Mouse (Mus musculus) retina, adult 2 months (tissue): ENCODE measurements at regions not wholly inside any gene's neighbourhood (a gene's known extent, or its start where the extent isn't known, plus 50 kb on each side); places are given as distances from the start of the nearest gene placed in this dataset.

Experiments used
- DNase-seq: peaks from one replicate; pipeline ENCODE4 v3.0.0-alpha.2; 2012; ENCODE audit warnings: low read depth, low spot score

GRCm38 (mm10) chr13:55962254-55962866, 126.4 kb upstream of the Pitx1 start:
- no peak for DNase-seq

DNA sequence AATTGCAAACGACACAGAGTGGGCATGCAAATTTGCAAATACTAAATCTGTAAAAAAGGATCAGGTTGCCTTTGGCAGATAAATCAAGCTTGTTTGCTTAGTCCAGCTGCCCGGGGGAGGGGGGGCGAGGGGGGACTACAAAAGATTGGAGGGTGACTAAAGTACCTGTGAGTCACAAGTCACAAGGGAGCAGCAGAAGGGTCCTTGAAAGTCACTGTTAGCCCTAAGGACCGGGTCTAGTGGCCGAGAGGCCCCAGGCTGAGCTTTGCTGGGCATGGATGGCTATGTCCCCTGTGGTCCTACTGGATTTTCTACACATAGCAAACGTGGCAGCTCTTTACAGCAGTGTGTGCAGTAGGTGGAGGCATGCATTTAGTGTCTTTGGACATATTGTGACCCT, 118.4 kb upstream of the Pitx1 start:
- DNase-seq = no peak

DNA sequence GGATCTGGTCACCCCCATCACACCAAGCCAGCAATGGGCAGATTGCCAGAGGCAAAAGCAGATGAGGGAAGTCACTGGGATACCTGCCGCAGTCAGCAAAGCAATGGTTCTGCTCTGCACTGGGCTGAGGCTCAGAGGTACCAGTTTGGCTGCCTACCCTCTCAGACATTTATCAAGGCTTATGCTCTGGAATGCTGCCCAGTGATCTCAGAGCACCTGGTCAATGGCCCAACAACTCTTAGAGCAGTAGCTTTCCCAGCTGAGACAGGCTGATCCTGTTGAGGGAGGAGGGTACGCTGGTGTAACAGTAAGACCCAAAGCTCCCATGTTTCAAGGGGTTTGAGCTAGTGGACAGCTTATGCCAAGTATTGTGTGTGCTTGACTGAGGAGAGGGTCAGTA, 117.4 kb upstream of the Pitx1 start:
- DNase-seq = no peak

GRCm38 (mm10) chr13:55950773-55951172, 114.8 kb upstream of the Pitx1 start:
- no peak for DNase-seq

- no peak for DNase-seq
Measured at GRCm38 (mm10) chr13:55948591-55948990, 112.6 kb upstream of the Pitx1 start.

DNA sequence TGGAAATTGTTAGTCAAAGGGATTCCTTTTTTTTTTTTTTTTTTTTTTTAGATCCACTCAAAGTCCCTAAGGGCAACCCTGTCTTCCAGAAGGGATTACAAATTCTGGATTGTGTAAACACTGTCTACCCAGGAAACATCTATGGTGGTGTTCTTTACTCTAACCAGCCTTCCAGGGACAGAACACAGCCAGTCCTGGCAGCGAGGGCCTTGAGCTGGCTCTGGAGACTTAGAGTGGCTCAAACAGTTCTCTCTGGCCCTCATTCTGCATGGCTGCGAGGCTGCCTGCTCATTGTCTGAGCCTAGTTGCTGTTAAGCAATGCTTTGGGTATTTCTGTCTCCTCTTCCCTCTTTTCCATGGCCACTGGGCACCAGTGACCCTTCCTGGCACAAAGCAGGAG, 112.2 kb upstream of the Pitx1 start:
- DNase-seq = no peak

- DNase-seq = no peak
Measured at GRCm38 (mm10) chr13:55937417-55937816, 101.4 kb upstream of the Pitx1 start.

GRCm38 (mm10) chr13:55937000-55937399, 101.0 kb upstream of the Pitx1 start:
- no peak for DNase-seq

- no peak for DNase-seq
Measured at GRCm38 (mm10) chr13:55930637-55931036, 94.6 kb upstream of the Pitx1 start.

DNA sequence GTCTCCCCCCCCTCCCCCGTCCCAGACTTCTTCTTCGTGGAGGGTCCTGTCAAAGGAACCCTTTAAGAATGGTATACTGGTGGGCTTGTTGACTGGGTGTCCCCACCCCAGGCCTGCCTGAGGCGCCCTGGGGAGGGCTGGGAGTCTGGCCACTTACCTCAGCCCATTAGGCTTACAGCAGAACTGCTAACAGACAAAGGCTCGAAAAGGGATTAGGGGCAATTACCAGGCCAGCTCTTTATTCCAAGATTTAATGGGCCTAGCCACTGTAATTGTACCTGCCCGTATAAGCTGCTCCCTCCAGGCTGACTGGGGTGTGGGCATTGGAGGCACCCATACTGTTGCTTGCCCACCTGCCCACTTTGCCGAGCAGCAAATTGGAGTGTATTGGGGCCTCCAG, 93.8 kb upstream of the Pitx1 start:
- no peak for DNase-seq

DNA sequence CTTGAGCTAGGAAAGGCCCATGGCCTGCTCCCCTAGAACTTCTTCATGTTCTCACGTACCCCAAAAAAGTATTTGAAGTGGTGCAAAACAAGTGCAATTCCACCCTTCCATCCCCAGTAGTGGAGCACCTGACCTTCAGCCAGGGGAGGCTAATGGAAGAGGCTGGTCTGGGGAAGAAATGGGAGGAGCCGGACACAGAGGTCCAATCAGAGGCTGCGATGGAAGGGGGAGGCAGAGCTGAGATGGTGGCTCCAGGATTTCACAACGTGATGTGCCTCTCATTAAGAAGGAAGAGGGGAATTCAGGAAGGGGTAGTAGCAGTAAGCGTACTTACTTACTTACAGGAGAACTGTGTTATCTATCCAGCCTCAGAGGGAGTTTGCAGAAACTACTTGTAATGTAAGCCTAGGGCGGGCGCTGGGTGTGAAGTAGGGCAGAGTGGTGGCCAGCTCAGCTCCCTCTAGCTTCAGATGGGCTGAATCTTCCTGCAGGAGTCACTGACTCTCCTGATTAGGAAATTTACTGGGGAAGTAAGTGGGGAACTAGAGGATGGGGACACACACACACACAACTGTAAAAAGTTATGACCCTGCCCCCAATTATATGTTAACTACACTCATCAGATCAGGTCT, 87.6 kb upstream of the Pitx1 start:
- no peak for DNase-seq

DNA sequence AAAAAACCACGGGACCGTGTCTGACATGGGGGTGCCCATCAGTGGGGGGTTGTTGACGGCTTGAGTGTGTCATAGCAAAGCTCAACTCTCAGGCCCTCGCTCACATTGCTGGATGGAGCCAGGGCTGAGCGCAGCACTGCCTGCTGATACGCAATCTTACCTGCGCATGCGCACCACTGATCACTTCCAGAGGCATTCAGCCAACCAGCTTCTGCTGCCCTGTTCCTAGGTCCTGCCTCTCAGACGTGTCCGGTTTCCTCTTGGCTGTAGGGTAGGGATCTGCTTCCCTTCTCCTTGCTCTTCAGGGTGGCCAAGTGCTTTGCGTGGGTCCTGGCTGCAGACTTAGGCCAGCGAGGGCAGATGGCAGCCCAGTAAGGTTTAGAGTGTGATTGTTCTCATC, 81.3 kb upstream of the Pitx1 start:
- DNase-seq = no peak

DNA sequence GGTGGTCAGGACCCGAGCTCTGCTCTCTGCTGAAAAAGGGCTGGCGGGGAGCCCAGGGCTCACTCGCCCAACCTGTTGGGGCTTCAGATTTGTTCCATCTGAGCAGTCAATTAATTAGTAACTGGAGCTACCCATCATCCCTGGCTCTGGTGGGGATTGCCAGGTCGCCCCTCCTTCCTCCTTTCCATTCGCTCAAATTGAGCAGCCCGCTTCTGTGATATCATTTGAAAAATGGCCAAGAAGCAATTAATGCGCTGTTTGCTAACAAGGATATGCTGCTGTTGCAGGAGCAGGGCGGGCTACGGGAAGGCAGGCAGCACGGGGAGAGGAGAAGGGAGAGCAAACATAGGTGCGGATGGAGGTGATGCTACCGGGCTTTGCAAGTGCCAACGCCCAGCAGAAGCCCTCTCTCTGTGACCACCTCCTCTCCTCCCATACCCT, 76.3 kb upstream of the Pitx1 start:
- DNase-seq = no peak

GRCm38 (mm10) chr13:55909941-55910340, 73.9 kb upstream of the Pitx1 start:
- DNase-seq = no peak

DNA sequence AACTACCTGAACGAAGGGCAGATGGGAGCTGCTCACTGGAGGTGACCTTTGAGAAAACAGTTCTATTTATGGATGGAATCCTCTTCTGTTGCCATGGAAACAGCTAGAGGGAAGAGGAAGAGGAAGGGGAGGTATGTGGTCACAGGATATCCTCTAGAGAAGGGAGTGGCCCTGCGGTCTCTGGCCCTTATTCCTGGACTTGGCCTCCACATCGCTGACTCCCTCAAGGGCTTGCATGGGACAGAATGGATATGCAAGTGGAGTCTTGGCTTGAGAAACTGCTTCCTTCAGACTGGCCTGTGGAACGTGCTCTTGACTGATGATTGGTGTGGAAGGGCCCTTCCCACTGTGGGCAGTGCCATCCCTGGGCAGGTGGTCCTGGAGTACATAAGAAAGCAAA, 68.9 kb upstream of the Pitx1 start:
- no peak for DNase-seq

- no peak for DNase-seq
Measured at GRCm38 (mm10) chr13:55902255-55902654, 66.3 kb upstream of the Pitx1 start.

- no peak for DNase-seq
Measured at GRCm38 (mm10) chr13:55900190-55900526, 64.2 kb upstream of the Pitx1 start.

DNA sequence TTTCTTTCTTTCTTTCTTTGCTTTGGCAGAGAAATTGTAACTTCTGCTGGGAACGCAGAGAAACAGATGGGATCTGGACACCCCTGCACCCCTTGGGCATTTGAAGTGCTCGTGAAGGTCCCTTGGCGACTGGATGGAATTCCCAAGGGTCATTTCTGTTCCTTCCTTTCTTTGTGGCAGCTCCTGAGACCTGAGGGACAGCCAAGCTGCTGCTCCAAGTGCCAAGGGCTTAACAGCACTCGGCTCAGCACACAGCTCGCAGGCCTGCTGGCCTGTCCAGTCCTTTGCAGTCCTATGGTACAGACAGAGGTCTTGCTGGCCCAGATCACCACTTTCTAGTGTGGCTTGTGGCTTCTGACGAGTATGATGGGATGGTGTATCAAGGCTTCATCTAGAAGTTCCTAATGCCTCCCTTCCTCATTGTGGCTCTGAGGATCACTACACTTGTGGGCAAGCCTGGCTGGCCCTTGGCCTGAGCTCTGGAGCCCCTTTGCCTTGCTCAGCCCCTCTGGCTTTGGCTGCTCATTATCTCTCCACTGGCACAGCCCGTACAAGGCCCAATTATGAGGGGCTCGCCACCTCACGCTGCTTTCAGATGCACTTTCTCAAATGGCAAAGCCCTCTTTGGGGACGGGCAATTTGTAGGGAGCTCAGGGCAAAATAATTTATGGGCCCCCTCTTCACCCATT, 63.7 kb upstream of the Pitx1 start:
- DNase-seq = no peak

- no peak for DNase-seq
Measured at GRCm38 (mm10) chr13:55898999-55899398, 63.0 kb upstream of the Pitx1 start.

GRCm38 (mm10) chr13:55898257-55898950, 62.4 kb upstream of the Pitx1 start:
- no peak for DNase-seq

DNA sequence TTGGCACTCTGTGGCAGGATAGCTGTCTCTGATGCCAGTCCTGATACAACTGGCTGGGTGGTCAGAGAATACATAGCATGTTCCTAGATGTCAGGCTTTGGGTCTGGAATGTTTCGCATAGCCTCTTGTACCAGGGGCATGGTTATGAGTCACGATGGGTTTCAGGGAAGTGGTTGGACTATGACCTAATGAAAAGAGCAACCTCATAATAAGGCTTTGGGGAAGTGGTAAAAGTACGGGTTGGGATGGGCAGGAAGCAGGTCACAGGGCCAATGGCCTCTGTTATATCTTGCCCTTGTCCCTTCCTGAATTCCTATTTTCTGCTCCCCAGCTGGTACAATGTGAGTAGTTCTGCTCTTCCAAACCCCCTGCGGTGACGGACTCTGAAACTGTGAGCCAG, 59.5 kb upstream of the Pitx1 start:
- no peak for DNase-seq

DNA sequence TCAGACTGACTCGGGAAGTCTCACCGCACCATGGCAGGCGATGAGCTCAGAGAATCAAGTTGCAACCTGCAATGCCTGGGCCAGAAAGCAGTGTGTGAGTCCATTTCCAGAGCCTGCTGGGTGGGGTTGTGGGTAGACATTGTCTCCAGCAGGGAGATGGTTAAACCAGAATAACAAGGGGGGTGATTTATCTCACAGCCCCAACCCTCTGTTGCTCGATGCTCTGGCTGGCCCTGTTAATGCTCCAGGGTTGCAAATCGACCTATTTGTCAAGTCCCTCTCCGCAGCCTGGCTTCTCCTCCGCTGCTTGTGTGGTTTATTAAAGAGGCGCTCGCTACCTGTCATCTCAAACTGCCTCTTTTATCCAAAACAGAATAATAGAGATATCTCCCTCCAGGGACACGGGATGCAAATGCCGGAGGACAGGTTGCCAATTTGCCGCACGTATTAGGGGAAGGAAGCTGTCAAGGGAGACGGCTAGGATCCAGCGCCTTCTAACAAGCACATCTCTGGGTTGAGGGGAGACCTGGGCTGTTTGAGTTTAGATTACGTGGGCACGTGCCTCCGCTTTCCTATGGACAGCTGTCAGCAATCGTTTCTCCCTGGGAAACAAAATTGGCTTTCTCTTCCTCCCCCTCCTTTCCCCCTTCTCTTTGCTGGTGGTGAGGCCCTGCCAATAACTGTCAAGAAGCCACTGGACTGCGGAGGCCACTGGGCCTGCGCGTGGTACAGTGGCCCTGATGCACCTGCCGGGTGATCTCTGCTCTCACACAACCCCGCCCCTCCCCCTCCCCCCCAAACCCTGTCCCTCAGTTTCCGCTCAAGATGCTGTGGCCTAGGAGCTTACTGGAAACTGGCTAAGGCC, 57.4 kb upstream of the Pitx1 start:
- no peak for DNase-seq
